Mouse (Mus musculus) telencephalon, adult 2 months (tissue): Measurements from ENCODE around the gene Afmid.
"Not testable (repeated sequence)": the region's sequence is repeated elsewhere in the genome, so short reads cannot be mapped to it uniquely, and the experiment has no call there.

ENCODE experiments used
- DNase-seq: peaks from one replicate; pipeline ENCODE4 v3.0.0-alpha.2; 2011; ENCODE audit warnings: low read depth, low spot score

Afmid gene

DNA sequence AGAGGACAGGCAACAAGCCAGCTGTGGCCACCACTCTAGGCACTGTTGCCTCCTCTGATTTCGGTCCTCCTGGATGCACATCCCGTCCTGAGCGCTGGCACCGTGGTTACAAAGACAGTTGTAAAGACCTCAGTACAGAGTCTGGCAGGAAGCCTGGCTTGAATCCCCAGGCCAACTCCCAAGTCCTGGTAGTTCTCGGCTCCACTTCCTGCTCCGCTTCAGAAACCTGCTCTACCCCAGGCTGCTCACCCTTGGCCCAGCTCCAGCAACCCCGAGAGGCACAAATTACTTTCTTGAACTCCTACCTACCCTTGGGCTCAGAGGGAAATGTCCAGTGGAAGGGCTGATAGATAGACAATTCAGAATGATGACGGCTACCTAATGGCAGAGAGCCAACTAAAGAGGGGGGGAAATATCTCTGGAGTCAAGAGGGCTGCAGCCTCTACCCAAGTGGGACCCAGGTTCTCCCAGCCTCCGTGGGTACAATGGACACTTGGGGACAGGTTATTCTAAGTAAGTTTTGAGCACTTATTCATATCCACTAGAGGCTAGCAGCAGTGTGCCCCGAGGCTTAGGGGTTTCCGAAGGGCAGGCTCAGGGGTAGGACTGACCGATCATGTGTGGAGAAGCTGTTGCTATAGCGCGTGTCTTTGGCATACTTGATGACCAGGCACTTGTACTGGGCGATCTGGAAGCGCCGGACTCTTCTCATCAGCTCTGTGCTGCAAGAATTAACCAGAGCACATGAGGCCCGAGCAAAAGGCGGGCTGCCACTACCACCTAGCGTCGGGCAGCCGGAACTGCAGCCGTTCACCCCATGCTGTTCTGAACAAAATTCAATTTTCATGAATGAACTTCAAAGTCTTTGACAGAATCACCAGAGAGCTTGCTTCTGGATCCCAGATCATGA, 1.4 kb upstream of the Afmid start:
- no peak for DNase-seq

DNA sequence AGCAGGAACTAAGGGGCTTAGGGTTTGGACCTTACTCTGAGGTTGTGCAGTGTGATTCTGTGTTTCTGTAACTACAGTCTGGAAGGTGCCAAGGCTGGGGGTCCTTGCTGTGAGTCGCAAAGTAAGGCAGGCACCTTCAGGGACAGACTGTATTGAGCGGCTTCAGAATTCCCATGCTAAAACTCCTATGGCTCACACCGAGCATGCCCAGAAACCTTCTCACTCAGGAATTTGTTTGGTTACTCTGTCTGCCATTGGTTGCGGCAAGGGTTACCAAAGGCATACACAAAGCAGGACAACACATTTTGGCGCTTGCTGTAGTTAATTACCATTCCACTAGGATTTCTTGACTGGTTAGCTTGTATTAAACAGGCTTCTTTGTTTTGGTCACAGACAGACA, 440 bp downstream of the Afmid start:
- DNase-seq: no peak

DNA sequence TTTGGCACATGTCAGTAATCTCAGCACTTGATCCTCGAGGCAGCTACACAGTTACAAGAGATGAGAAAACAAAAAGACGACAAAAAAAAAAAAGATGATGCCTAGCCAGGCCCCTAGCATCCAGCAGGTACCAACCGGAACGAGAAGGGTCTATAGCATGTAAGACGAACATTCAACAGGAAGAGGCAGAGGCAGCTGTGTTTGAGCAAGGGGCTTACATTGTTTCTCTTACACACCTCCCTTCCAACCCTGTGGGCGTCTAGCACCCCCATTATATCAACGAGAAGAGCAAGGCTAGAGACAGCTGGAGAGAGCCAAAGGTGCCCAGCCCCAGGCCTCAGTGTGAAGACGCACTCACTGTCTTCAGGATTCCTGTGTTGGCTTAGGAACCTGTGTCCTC, 1.2 kb downstream of the Afmid start:
- no peak for DNase-seq

DNA sequence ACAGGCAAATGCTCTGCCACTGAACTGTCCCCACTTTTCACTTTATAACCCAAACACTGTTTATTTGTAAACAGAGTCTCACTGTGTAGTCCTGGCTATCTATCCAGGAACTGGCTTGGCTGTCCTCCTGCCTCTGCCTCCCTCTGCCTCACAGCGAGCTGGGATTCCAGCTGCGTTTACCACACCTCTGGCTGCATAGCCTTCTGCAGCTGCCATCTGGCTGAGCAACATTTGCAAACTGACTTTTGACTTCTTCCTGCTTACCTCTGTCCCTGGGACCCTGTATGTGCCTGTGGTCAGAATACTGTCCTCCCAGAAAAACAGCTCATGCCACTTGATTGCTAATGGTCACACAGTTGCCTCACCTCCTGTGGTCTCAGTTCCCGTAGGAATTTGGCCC, 1.7 kb downstream of the Afmid start:
- DNase-seq: no peak

DNA sequence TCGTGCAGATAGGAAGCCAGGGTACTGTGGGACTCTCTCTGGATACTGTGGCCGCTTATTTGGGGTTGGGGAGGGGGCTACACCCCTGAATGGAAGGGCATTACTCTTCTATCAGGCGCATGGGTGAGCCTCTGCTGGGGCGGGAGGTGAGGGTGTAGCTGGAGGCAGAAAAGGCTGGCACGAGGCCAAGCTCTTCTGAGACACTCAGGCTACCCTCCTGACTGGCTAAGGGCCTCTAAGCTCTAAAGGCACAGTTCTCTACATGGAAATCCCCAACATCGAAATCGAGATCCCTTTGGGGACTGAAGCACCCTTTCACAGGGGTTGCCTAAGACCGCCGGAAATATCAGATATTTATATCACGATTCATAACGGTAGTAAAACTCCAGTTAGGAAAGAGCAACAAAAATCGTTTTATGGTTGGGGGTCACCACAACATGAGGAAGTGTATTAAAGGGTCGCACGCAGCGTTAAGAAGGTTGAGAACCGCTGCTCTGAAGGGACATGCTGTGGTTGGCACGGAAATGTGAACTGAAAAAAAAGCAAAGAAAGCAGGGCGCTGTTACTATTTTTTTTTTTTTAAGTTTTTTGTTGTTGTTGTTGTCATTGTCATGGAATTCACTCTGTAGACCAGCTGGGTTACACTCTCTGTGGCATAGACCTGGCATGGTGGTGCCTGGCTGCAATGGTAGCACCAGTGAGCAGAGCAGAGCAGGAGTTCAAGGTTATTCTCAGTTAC, 2.6 kb downstream of the Afmid start:
- DNase-seq: no peak

DNA sequence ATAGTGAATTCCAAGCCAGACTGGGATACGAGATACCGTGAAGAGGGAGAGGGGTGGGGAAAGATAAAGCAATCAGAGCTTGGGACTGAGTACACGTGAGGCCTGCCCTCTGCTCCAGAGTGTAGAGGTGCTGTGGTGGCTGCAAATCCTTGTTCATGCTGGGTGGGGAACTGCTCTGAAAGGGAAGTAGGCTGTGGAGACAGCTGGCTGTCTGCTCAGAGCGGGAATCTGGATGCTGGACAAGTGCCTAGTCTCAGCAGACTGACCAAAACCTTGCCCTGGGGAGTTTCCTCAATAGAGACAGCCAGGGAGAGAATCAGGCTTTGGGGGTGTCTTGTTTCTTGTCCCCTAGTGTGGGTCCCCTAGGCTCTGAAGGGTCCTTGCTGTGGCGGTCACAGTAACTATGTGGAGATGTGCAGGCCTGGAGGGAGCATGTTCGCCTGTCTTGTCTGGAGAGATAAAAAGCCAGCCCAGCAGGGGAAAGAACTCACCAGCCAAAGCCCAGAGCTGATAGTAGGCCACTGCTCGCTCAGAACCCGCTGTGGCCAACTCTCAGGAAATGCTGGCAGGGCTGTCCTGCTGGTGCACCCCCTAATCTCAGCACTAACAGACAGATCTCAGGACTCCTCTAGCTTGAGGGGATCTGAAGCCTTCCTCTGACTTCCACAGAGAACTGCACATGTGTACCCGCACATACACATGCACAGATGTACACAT, 3.3 kb downstream of the Afmid start:
- no peak for DNase-seq

DNA sequence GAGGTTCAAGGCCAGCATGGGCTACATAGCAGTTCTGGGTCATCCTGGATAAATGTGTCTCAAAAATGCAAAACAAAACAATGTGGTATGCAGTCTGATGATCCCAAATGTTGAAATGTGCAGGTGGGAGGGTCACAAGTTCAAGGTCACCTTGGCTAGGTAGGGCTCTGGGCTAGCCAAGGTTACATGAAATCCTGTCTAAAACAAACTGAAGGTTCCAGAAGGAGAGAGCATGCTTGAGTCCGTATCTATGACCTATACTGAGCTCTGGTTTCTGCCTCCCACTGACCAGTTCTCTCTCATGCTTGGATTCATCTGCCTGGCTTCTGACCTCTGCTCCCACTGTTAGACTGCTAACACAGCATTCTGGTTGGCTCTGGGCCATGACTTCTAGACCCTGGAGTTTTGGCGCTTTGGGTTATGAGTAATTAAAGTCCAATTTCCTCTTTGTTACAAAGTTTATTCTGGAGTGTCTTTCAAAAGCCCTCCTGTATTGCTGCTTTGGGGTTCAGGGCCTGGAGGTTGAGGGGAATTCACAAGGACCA, 4.0 kb downstream of the Afmid start:
- DNase-seq: no peak

DNA sequence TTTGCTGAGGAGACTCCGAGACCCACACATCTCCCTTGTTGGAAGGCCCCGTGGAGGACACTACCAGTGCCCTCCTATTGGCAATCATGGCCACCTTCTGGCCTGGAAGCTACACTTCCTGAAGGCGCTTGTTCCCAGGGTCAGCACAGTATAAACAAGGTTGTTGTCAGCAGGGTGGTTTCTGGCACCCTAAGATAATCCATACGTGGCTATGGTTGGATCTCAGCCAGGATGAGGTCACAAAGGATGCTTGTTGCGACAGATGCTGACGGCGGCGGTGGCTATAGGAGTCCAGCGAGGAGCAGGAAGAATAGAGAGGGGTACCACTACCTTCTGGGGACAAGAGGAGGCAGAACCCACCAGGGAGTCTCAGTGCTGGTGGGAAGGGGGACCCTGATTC, 4.7 kb downstream of the Afmid start:
- DNase-seq: no peak

DNA sequence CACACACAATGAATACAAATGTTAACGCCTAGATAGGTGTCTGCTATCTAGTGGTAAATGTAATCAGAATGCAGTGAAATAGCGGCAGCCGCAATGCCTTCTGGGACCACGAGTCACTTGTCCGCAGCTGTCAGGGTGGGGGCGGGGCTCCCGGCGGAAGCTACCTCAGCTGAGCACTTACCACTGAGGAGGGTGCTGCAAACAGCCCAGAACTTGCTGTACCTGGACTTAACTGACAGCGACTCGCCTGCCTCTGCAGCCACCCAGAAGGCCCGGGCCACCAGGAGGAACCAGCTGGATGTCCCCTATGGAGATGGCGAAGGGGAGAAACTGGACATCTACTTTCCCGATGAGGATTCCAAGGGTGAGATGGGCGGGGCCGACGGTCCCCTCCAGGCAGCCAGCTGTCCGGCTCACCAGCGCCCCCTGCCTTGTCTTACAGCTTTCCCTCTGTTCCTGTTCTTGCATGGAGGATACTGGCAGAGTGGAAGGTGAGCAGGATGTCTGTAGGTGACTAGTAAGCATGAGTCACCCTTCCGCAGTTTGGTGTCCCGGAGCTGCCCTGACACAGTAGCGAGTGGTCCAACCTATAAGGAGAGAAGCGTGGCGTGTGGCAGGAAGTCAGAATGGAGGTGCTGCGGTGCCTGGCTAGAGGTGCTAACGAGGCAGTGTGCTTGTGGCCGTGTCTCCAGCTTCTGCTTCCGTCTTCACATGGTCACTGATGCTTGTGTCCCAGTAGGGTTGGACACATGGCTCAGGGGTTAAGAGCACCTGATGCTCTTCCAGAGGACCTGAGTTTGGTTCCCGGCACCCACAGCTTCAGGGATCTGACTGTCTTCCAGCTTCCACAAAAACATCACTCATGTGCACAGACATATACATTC, 6.6 kb downstream of the Afmid start:
- DNase-seq: no peak

DNA sequence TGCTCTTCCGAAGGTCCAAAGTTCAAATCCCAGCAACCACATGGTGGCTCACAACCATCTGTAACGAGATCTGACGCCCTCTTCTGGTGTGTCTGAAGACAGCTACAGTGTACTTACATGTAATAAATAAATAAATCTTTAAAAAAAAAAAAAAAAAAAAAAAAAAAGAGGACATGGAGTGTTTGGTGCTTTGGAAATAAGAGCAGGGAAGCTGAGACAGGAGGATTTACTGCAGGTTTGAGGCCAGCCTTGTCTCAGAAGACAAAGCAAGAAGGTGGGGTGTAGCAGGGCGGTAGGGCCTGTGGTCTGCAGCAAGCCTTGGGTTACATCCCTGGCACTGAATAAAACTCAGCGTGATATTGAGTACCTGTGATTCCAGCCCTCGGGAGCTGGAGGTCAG, 7.8 kb downstream of the Afmid start:
- not testable (repeated sequence) for DNase-seq

DNA sequence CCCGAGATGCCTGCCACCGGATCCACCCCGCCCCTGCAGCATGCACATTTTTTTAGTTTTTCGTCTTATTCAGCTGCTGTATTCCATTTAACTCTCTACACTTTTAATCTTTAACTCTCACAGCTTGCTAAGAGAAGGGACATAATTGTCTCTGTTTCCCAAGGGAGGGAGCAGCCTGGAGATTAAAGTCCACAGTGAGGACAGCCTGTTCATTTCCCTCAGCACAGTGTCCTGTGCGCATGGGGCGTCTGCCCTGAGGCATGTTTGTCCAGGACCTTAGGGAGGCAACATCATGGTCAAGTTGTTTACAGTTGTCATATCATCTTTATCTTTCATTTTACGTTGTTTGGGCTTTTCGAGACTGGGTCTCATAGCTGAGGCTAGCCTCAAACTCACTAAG, 8.4 kb downstream of the Afmid start:
- DNase-seq: no peak

DNA sequence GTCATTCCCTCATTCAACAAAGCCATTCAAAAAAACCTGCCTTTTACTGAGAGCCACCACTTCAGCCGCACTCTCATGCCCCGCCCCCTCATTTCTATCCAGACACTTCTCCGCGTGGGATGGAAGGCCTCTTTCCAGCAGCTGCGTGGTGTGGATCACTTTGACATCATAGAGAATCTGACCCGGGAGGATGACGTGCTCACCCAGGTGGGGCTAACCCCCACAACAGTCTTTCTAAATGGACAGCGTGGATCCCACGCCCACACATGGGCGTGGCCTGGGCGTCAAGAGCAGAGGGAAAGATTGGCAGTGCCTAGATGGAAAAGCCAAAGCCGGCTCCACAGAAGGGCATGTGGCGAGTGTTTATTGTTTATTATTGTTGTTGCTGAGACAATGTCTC, 10.6 kb downstream of the Afmid start:
- DNase-seq: no peak

DNA sequence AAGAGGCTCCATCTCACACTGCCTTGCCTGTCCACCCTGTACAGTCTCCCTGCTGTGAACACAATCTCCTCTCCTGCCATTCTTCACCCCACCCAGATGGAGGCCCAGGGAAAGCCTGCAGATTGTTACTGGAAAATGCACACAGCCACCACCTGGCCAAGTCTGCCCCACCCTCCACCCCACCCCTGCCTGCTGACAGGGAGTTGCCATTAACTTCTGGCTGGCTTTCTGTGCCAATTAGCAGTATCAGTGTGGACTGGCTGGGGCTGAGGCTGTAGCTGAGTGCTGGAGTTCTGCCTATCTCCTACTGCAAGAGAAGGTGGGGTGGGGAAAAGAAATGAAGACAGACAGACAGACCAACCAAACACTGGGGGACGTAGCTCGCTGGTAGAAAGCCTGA, 12.8 kb downstream of the Afmid start:
- no peak for DNase-seq

DNA sequence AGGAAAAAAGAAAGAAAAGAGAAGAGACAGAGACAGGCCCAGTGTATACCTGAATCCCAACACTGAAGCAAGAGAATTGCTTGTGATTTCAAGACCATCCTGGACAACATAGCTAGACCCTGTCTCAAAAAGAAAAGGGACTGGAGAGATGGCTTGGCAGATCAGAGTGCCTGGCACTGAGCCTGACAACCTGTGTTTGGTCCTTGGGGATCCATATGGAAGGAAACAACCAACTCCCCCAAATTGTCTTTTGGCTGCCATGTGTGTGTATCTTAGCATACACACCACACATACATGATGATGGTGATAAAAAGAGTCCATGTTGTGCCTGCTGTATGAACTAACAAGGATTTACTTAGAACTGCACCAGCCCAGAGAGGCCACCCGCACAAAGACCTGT, 13.3 kb downstream of the Afmid start:
- no peak for DNase-seq

DNA sequence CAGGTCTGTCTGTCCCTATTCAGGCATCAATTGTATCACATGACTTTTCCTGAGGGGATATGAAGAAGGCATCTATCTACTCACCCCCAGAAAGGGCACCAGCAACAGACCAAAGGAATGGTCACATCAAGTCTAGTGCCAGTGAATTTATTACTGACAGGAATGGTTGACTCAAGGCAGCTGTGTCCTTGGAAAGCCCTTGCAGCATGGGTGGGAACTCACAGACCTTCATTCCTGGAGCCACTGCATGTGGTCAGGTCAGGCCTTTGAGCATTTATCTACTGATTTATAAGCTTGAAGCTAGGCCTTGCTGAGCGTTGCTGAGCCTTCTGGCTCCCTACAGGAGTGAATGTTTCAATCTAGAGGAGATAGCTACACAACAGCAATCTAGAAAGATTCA, 15.2 kb downstream of the Afmid start:
- no peak for DNase-seq

DNA sequence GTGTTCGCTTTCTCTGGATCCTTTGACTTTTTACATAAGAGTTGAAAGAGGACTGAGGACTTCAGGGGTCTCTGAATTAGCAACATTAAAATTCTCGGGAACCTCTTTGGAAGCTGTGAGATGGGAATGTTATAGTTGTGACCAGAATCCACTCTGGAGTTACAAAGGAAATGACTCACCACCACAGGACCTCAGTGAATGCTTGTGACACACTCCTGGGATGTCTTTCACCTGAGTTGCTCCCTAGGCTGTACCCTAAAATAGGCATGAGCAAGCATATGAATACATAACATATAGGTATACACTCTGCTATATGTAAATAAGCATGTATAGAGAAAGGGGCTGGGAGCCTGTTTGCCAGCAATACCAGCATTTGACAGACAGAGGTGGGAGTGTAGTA, 17.7 kb downstream of the Afmid start:
- DNase-seq: no peak

DNA sequence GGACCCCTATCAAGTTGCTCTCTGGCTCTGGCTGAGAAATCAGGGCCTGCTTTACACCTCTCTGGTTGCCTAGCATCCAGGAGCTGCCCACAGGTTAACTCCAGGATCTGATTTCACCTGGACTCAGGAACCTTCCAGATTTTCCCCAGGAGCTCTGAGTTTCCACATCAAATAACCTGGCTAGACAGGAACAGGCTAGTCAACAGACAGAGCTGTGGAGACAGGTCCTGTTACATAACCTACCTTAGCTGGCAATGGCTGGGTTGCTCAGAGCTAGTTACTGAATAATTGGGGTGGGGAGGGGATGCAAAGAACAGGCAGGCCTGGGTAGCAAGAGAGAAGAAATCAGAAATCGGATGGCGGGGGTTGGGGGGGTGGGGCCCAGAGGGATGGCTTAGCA, 19.3 kb downstream of the Afmid start:
- no peak for DNase-seq

DNA sequence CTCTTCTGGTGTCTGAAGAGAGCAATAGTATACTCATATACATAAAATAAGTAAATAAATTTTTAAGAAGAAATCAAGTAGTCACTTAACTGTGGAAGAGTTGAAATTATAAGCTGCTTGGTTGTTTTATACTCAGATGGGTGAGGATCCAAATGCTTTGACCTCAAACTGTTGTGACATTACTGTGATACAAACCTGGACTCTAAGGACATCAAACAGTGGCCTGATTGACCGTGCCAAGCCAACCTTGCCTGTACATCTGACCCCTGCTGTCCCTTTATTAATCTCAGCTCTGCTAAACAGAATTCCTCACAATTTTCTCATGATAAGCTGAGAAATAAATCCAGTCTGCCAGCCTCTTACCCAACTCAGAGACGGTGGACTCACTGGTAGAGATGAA, 19.9 kb downstream of the Afmid start:
- DNase-seq: no peak

DNA sequence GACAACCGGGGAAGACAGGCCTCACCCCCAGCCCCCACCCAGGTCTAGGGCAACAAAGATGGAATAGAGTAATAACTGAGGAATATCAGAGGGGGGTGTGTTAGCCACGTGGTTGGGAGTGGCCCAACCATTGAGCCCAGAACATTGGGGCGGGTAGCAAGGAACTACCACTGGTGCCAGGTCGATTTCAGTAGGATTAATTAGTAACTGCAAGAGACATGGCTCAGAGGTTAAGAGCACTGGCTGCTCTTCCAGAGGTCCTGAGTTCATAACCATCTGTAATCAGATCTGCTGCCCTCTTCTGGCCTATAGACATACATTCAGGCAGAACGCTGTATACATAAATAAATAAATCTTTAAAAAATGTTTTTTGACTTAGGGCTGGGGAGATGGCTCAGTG, 20.9 kb downstream of the Afmid start:
- DNase-seq: no peak

DNA sequence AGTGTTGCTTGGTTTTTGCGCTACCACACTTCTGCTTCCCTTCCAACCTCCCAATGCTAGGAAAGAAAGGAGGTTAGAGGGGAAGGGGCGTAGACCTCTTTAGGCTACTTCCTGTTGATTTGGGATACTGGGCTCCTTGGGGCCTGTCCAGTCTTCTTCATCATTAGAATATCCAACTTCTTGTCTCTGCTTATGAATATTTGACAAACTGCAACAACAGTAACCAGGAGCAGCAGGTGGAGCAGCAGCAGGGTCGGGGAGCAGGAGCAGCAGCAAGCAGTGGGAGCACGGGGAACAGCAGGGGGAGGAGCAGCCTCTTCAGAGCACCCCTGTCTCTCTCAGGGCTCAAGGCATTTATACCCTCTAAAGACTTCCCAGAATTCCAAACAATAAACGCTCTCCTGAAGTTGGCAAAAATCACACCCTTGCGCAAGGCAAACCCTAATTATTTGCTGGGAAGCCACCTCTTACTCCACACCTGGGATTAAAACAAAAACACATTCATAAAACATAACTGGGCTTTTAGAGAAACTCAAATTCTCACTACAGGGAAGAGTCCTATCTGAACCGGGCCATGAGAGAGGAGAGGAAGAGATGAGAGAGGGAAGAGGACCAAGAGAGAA, 22.0 kb downstream of the Afmid start:
- no peak for DNase-seq
